Mouse (Mus musculus): ENCODE results near the gene Ttc41. TPM values are rescaled to one million over a fixed set of nuclear protein-coding genes. Genes with fewer than 3 reads are reported as not detected.
"Not testable (repeated sequence)": the region's sequence is repeated elsewhere in the genome, so short reads cannot be mapped to it uniquely, and the experiment has no call there.

Ttc41 gene
- total RNA-seq (2014; rRNA removed; ENCODE audit: low replicate concordance) (1.1 and 4.5 TPM in 2 replicates), polyA plus RNA-seq (2015; fragmentation: Nextera tagmentation; extraction: Ambion mirVana) (1.2 TPM in 2 replicates)

DNA sequence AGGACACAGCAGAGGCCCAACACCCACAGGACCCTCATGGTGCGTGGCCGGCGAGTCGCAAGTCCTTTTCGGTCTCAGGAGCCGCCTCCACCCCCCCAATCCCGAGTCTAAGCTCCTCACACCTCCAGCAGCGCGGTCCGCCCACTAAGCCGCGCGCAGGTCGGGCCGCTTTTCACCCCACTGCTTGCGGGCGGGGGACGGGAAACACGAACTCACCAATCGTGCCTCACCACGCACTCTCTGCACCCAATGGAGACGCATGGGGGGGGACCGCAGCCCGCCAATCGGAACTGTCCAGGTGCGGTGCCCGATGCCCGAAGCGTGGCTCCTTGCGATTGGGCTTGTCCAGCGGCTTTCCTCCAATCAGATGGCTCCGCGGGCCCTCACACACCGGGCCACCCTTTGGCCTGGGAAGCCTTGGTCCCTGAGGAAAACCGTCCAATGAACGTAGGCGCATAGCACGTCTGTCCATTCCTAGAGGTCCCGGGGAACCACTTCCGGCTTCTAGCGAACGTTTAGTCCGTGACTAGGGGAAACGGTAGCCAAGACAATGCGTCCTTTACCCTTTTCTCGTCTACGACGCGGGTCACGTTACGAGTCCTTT, at the start of gene Ttc41, which contains the start of gene Hsp90b1:
Gene Ttc41 (plus strand): TSS at position 494 of the 604 bp plus-strand sequence.
Gene Hsp90b1 (minus strand): TSS at position 192 of the 604 bp plus-strand sequence.
- Histone ChIP-seq H3K27ac (ENCODE audit: low read depth) (peak within 1 kb of the TSS; percentile 94), H3K4me1 (ENCODE audit: control insufficient read depth, insufficient read depth) (peaks cover 37% of the 10 kb centered on the region), H3K9me3 (replicated peaks; ENCODE audit: control insufficient read depth, low read length) (no peaks in the 10 kb centered on the region), H3K27me3 (ENCODE audit: control insufficient read depth, insufficient read depth, low read length) (no peaks in the 10 kb centered on the region), H3K4me3 (ENCODE audit: low read depth, low read length) (peak within 1 kb of the TSS; percentile 74), H3K9ac (replicated peaks; ENCODE audit: low read depth, low read length) (peak within 1 kb of the TSS; percentile 68), H3K4me2 (ENCODE audit: low read depth, low read length) (peak within 1 kb of the TSS; percentile 78), H3K36me3 (replicated peaks; ENCODE audit: control insufficient read depth, insufficient read depth, low read length) (peaks cover 25% of the 10 kb centered on the region)
- DNase-seq (ENCODE audit: low spot score) (peak; percentile 99), ATAC-seq (ENCODE audit: insufficient read depth, low read depth) (peak; percentile 96)
- TF ChIP-seq CTCF (IDR thresholded peaks at IDR 0.05; ENCODE audit: low read depth), result no peak
- TF ChIP-seq EP300 (IDR thresholded peaks at IDR 0.05; ENCODE audit: low read depth), result peak; percentile 96
- under 1% methylated on average over 51 of the region's 51 CpGs for WGBS

DNA sequence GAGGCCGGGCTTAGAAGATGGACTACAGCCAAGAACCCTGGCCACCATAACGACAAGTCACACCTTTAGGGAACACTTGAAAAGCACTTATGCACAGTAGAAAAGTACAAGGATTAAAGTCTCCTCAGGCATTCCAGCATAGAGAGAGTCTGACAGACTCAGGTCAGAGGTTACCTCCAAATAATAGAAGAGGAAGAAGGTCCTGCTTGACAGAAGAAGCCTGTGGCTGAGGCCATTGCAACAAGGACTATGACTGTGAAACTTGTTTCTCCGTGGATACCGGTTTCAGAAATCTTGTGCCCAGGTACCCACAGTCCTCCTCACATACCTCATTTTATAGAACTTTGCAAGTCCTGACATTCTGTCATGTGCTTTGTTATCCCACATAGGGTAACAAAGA, 35.1 kb upstream of the Ttc41 start:
- WGBS, result 57% methylated on average over 4 of the region's 4 CpGs

DNA sequence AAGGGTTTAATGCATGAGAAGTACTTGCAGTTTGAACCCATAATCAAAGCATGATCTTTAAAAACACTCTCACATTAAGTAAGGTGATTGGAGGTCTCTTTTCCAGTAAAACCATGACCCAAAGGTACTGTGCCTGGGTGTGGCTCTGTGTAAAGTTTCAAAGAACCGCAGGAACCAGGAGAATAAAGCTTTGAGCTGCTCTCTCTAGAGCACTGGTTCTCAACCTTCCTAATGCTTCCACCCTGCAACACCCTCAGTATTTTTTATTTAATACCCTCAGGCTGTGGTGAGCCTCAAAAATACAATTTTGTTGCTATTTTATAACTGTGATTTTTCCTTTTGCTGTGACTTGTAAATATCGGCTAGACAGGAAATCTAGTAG, 20.8 kb upstream of the Ttc41 start:
- DNase-seq (ENCODE audit: low spot score); H3K4me1 ChIP-seq (ENCODE audit: control insufficient read depth, insufficient read depth); H3K27me3 ChIP-seq (ENCODE audit: control insufficient read depth, insufficient read depth, low read length); H3K36me3 ChIP-seq (replicated peaks; ENCODE audit: control insufficient read depth, insufficient read depth, low read length); H3K9me3 ChIP-seq (replicated peaks; ENCODE audit: control insufficient read depth, low read length); H3K9ac ChIP-seq (replicated peaks; ENCODE audit: low read depth, low read length): not testable (repeated sequence)
- peak; percentile 16; the same call in 1 of the 2 replicates for ATAC-seq (ENCODE audit: insufficient read depth, low read depth)
- Histone ChIP-seq H3K4me2 (ENCODE audit: low read depth, low read length) (peak overlapping the region; percentile 69), H3K4me3 (ENCODE audit: low read depth, low read length) (peak overlapping the region; percentile 57), H3K27ac (ENCODE audit: low read depth) (peak overlapping the region; percentile 76; the same call in 1 of the 2 replicates)
- 31% methylated on average over 2 of the region's 2 CpGs for WGBS

More for the DNA sequence above, 35.1 kb upstream of the Ttc41 start:
- not testable (repeated sequence) for H3K36me3 ChIP-seq (replicated peaks; ENCODE audit: control insufficient read depth, insufficient read depth, low read length); H3K4me2 ChIP-seq (ENCODE audit: low read depth, low read length); H3K27me3 ChIP-seq (ENCODE audit: control insufficient read depth, insufficient read depth, low read length); H3K27ac ChIP-seq (ENCODE audit: low read depth); ATAC-seq (ENCODE audit: insufficient read depth, low read depth); H3K4me1 ChIP-seq (ENCODE audit: control insufficient read depth, insufficient read depth); H3K4me3 ChIP-seq (ENCODE audit: low read depth, low read length); H3K9ac ChIP-seq (replicated peaks; ENCODE audit: low read depth, low read length); H3K9me3 ChIP-seq (replicated peaks; ENCODE audit: control insufficient read depth, low read length); DNase-seq (ENCODE audit: low spot score)

DNA sequence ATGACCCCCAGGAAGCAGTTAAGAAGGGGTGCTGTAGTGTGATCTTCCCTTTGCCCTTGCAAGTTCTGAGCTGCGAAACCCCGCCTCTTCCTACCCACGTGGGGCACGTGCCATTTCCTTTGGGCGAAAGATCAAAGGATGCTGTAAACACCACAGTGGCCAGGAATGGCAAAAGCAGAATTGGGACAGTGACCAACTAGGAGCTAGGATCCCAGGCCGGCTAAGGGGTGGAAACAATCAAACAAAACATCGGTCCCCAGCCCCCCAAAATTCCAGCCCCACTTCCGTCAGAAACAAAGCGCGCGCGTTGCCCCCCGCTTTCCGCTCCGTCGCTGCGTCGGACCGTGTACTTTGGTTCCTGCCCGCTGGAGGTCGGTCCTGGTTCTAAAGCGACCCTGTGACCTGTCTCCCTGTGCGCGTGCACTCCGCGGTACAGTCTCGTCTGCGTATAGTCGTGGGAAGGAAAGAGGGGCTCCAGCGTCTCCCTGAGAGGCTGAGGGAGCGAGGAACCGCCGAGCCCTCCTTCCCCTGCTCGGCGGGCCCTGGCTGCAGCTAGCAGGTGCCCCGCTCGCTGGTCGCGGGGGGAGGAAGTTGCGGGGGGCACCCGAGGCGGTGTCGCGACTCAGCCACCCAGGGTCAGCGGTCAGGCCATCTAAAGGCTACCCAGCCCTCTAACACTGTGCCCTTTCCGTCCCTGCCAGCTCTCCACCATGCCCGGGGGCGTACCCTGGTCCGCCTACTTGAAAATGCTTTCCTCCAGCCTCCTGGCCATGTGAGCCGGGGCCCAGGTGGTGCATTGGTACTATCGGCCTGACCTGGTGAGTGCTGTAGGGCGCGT, 20.2 kb upstream of the Ttc41 start:
- under 1% methylated on average over 49 of the region's 53 CpGs for WGBS
- peak; percentile 61 for DNase-seq (ENCODE audit: low spot score)
- H3K36me3 ChIP-seq (replicated peaks; ENCODE audit: control insufficient read depth, insufficient read depth, low read length); H3K27me3 ChIP-seq (ENCODE audit: control insufficient read depth, insufficient read depth, low read length); H3K9me3 ChIP-seq (replicated peaks; ENCODE audit: control insufficient read depth, low read length); H3K4me1 ChIP-seq (ENCODE audit: control insufficient read depth, insufficient read depth): not testable (repeated sequence)
- peak overlapping the region; percentile 57 for H3K4me3 ChIP-seq (ENCODE audit: low read depth, low read length)
- peak overlapping the region; percentile 76 for H3K27ac ChIP-seq (ENCODE audit: low read depth)
- TF ChIP-seq EP300 (IDR thresholded peaks at IDR 0.05; ENCODE audit: low read depth), result peak; percentile 72; the same call in 1 of the 2 replicates
- H3K4me2 ChIP-seq (ENCODE audit: low read depth, low read length), result peak overlapping the region; percentile 69
- ATAC-seq (ENCODE audit: insufficient read depth, low read depth), result peak; percentile 92
- H3K9ac ChIP-seq (replicated peaks; ENCODE audit: low read depth, low read length), result peak overlapping the region; percentile 54

DNA sequence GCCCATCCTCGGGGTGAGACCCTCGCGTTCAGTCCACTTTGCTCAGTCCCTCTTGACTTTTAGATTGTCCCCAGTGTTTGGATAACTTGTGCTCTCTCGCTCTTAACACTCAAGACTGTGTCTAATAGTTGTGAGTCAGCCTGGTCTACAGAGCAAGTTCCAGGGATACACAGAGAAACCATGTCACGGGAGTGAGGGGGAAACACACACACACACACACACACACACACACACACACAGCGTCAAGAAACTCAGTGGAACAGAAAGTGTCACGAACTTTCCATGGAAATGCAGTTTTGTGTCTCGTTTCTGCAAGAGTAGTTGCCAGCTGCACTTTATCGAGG, 19.6 kb upstream of the Ttc41 start:
- WGBS, result 24% methylated on average over 9 of the region's 9 CpGs
- Histone ChIP-seq H3K4me3 (ENCODE audit: low read depth, low read length) (peak overlapping the region; percentile 57), H3K9ac (replicated peaks; ENCODE audit: low read depth, low read length) (peak overlapping the region; percentile 54), H3K4me2 (ENCODE audit: low read depth, low read length) (peak overlapping the region; percentile 69), H3K36me3 (replicated peaks; ENCODE audit: control insufficient read depth, insufficient read depth, low read length) (peaks cover 14% of the 10 kb centered on the region)
- ATAC-seq (ENCODE audit: insufficient read depth, low read depth); H3K27me3 ChIP-seq (ENCODE audit: control insufficient read depth, insufficient read depth, low read length); DNase-seq (ENCODE audit: low spot score); H3K27ac ChIP-seq (ENCODE audit: low read depth); H3K4me1 ChIP-seq (ENCODE audit: control insufficient read depth, insufficient read depth); H3K9me3 ChIP-seq (replicated peaks; ENCODE audit: control insufficient read depth, low read length): not testable (repeated sequence)
